Mouse (Mus musculus): ENCODE measurements around the gene Syvn1. TPM values are rescaled to one million over a fixed set of nuclear protein-coding genes. Genes with fewer than 3 reads are reported as not detected.

Gene Syvn1
- polyA plus RNA-seq, 1 experiment, result 76.7 TPM

GRCm38 (mm10) chr19:6102169-6102853, 55.9 kb downstream of the Syvn1 start:
- DNase-seq (ENCODE audit: low read depth, low spot score), result no peak
- 71% methylated on average over 6 of the region's 6 CpGs for WGBS

Other genes with a start within 250 kb of the Syvn1 start
- 24.6 and 48.3 TPM in 2 replicates for gene Frmd8, start 171.3 kb upstream of the Syvn1 start, polyA plus RNA-seq (2012; rRNA removed)
- gene Slc25a45, start 168.8 kb upstream of the Syvn1 start, polyA plus RNA-seq (2012; rRNA removed), result 16.0 and 122 TPM in 2 replicates
- 1.1 and 2.1 TPM in 2 replicates for gene Tigd3, start 152.4 kb upstream of the Syvn1 start, polyA plus RNA-seq (2012; rRNA removed)
- 69.6 and 84.6 TPM in 2 replicates for gene Dpf2, start 133.6 kb upstream of the Syvn1 start, polyA plus RNA-seq (2012; rRNA removed)
- 20.1 and 26.0 TPM in 2 replicates for gene Cdc42ep2, start 121.8 kb upstream of the Syvn1 start, polyA plus RNA-seq (2012; rRNA removed)
- gene Pola2, start 82.4 kb upstream of the Syvn1 start, polyA plus RNA-seq (2012; rRNA removed), result 44.6 and 56.0 TPM in 2 replicates
- gene Slc22a20, start 60.4 kb upstream of the Syvn1 start, polyA plus RNA-seq (2012; rRNA removed), result 0.05 TPM in 1 of 2 replicates, not detected in the other
- 102 and 120 TPM in 2 replicates for gene Capn1, start 30.7 kb upstream of the Syvn1 start, polyA plus RNA-seq (2012; rRNA removed)
- gene Mrpl49, start 11.2 kb downstream of the Syvn1 start, polyA plus RNA-seq (2012; rRNA removed), result 25.2 and 26.8 TPM in 2 replicates
- 1,267 and 1,718 TPM in 2 replicates for gene Fau, start 11.3 kb downstream of the Syvn1 start, polyA plus RNA-seq (2012; rRNA removed)
- gene Znhit2, start 14.6 kb downstream of the Syvn1 start, polyA plus RNA-seq (2012; rRNA removed), result 34.9 and 42.3 TPM in 2 replicates
- gene Tm7sf2, start 21.8 kb downstream of the Syvn1 start, polyA plus RNA-seq (2012; rRNA removed), result 66.0 and 68.4 TPM in 2 replicates
- 77.1 and 79.7 TPM in 2 replicates for gene Vps51, start 30.7 kb downstream of the Syvn1 start, polyA plus RNA-seq (2012; rRNA removed)
- gene Tmem262, start 33.5 kb downstream of the Syvn1 start, polyA plus RNA-seq (2012; rRNA removed), result 0.37 and 0.38 TPM in 2 replicates
- gene Gm28374, start 35.7 kb downstream of the Syvn1 start, polyA plus RNA-seq (2012; rRNA removed), result 0.50 TPM in 1 of 2 replicates, not detected in the other
- gene Zfpl1, start 38.4 kb downstream of the Syvn1 start, polyA plus RNA-seq (2012; rRNA removed), result 79.9 and 96.7 TPM in 2 replicates
- 11.6 and 15.7 TPM in 2 replicates for gene Cdca5, start 38.4 kb downstream of the Syvn1 start, polyA plus RNA-seq (2012; rRNA removed)
- gene AC131692.1, start 47.8 kb downstream of the Syvn1 start, polyA plus RNA-seq (2012; rRNA removed), result 0.15 TPM in 1 of 2 replicates, not detected in the other
- 1,535 and 1,726 TPM in 2 replicates for gene Naaladl1, start 59.2 kb downstream of the Syvn1 start, polyA plus RNA-seq (2012; rRNA removed)
- 21.4 and 24.2 TPM in 2 replicates for gene Sac3d1, start 72.1 kb downstream of the Syvn1 start, polyA plus RNA-seq (2012; rRNA removed)
- gene Snx15, start 81.7 kb downstream of the Syvn1 start, polyA plus RNA-seq (2012; rRNA removed), result 40.7 and 47.6 TPM in 2 replicates
- 123 and 147 TPM in 2 replicates for gene Batf2, start 94.4 kb downstream of the Syvn1 start, polyA plus RNA-seq (2012; rRNA removed)
- 68.6 and 69.0 TPM in 2 replicates for gene Arl2, start 95.0 kb downstream of the Syvn1 start, polyA plus RNA-seq (2012; rRNA removed)
- gene Majin, start 137.8 kb downstream of the Syvn1 start, polyA plus RNA-seq (2012; rRNA removed), result 1.2 and 1.9 TPM in 2 replicates
- gene Gpha2, start 179.8 kb downstream of the Syvn1 start, polyA plus RNA-seq (2012; rRNA removed), result 0.48 and 0.70 TPM in 2 replicates
- 38.1 and 44.0 TPM in 2 replicates for gene Ppp2r5b, start 189.3 kb downstream of the Syvn1 start, polyA plus RNA-seq (2012; rRNA removed)
- 23.3 and 32.0 TPM in 2 replicates for gene Atg2a, start 195.1 kb downstream of the Syvn1 start, polyA plus RNA-seq (2012; rRNA removed)
- 142 and 291 TPM in 2 replicates for gene Ehd1, start 230.1 kb downstream of the Syvn1 start, polyA plus RNA-seq (2012; rRNA removed)